Mouse (Mus musculus) E14TG2a.4 (cell line): ENCODE measurements around the gene Nr2f2.

Experiments used
- CTCF ChIP-seq: conservative IDR thresholded peaks from 2 replicates; pipeline ENCODE4 v1.5.1; 2014; ENCODE audit warnings: low read length
- NANOG ChIP-seq: IDR thresholded peaks from 2 replicates; pipeline ENCODE4 v1.6.1; 2014; ENCODE audit warnings: borderline replicate concordance, low read length, mixed read lengths

- TF ChIP-seq CTCF (no peak), NANOG (no peak)
These were observed 20.5 kb downstream of the Nr2f2 start for GRCm38 (mm10) chr7:70346010-70346536.
